Mouse (Mus musculus) ES-E14 (cell line): ENCODE data around the gene Fam189a1. TPM values are rescaled to one million over a fixed set of nuclear protein-coding genes. Genes with fewer than 3 reads are reported as not detected.

Experiments
- DNase-seq: peaks from one replicate; pipeline ENCODE4 v3.0.0-alpha.2; 2013; ENCODE audit warnings: low read depth, low spot score
- H3K27ac ChIP-seq: 2 replicates; pipeline ENCODE4 v1.5.1; 2012; ENCODE audit warnings: low read depth, mild to moderate bottlenecking, low read length, moderate library complexity, mixed read lengths; ENCODE audit not compliant: poor library complexity, insufficient read depth, severe bottlenecking
- H3K36me3 ChIP-seq: 2 replicates; pipeline ENCODE4 v1.6.1; 2012; ENCODE audit warnings: mild to moderate bottlenecking, low read length, moderate library complexity, mixed read lengths; ENCODE audit not compliant: control insufficient read depth, poor library complexity, insufficient read depth, severe bottlenecking
- H3K4me1 ChIP-seq, 2 experiments: fragments of 150-350 bp in 1 of 2; sonication (generic) in 1 of 2; 2 replicates each; pipeline ENCODE4 v1.6.1; 2012; ENCODE audit warnings: low read length in 2 of 2, mild to moderate bottlenecking in 1 of 2, mixed read lengths in 1 of 2; ENCODE audit not compliant: control insufficient read depth in 2 of 2, insufficient read depth in 2 of 2, poor library complexity in 1 of 2
- H3K4me3 ChIP-seq, 2 experiments: fragments of 150-350 bp in 1 of 2; sonication (generic) in 1 of 2; 2 replicates each; pipeline ENCODE4 v1.5.1; 2012; ENCODE audit warnings: low read length in 2 of 2, low read depth in 1 of 2, mild to moderate bottlenecking in 1 of 2, mixed read lengths in 1 of 2; ENCODE audit not compliant: insufficient read depth in 1 of 2, poor library complexity in 1 of 2, severe bottlenecking in 1 of 2
- H3K9ac ChIP-seq: 2 replicates; pipeline ENCODE4 v1.6.1; 2012; ENCODE audit warnings: low read depth, mild to moderate bottlenecking, low read length, mixed read lengths; ENCODE audit not compliant: poor library complexity, insufficient read depth, severe bottlenecking
- H3K9me3 ChIP-seq: fragments of 150-350 bp; sonication (generic); 2 replicates; pipeline ENCODE4 v1.6.1; 2012; ENCODE audit warnings: low read depth, mild to moderate bottlenecking, low read length; ENCODE audit not compliant: control insufficient read depth, insufficient read depth
- CHD2 ChIP-seq: IDR thresholded peaks from 2 replicates; pipeline ENCODE4 v1.6.1; 2014; ENCODE audit warnings: mild to moderate bottlenecking, low read depth, low read length, inconsistent platforms
- HCFC1 ChIP-seq: IDR thresholded peaks from 2 replicates; pipeline ENCODE4 v1.6.1; 2012; ENCODE audit warnings: low read length, inconsistent platforms, borderline replicate concordance; ENCODE audit not compliant: insufficient read depth
- MAFK ChIP-seq: IDR thresholded peaks from 2 replicates; pipeline ENCODE4 v1.6.1; 2014; ENCODE audit warnings: mild to moderate bottlenecking, low read depth, low read length, inconsistent platforms; ENCODE audit not compliant: insufficient read depth
- ZC3H11A ChIP-seq: IDR thresholded peaks from 2 replicates; pipeline ENCODE4 v1.6.1; 2012; ENCODE audit warnings: low read depth, mild to moderate bottlenecking, inconsistent platforms, low read length, borderline replicate concordance
- ZNF384 ChIP-seq: IDR thresholded peaks from 2 replicates; pipeline ENCODE4 v1.6.1; 2012; ENCODE audit warnings: low read depth, low read length, inconsistent platforms
- in situ Hi-C, 2 experiments: fragments of 600-800 bp; cut with MboI; formaldehyde crosslinking; loops; one replicate each; pipeline ENCODE4 v1.15.1; 2025; ENCODE audit warnings: low sequenced_read_pairs in 2 of 2, inconsistent platforms in 1 of 2; ENCODE audit not compliant: unreplicated experiment in 2 of 2
- total RNA-seq: library from RNA; depleted of rRNA; stranded (reverse); fragments of 300-350 nt; gene quantifications from 2 replicates; pipeline ENCODE4 v1.2.3, GENCODE M21; 2012

Fam189a1 gene
- total RNA-seq, 1 experiment = 0.67 TPM

DNA sequence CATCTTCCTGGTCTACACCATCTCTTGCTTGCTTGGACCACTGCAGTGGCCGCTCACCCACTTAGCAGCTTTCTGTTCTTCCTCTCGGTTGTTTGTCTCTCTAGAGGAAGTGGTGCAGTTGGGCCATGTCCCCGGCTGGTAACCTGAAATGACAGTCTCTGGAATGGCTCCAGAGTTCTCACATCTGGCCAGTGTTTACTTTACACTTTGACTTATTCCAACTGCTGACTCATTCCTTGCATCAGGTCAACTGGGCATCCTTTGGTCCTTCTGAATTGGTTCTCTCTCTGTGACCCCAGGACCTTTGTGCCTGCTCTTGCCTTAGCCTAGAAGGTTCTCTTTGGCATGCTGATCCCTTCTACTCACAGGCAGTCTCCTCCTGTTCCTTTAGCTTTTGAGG, 427.6 kb downstream of the Fam189a1 start:
- in situ Hi-C loops = loop anchor here in 1 of 2 experiments (25.0 kb wide), 1 partner anchor 292 kb away; no protein-coding TSS in a partner anchor
- H3K36me3 ChIP-seq = no peaks in the 10 kb centered on the region
- no peak overlapping the region for H3K27ac ChIP-seq
- no peak for DNase-seq
- no peak overlapping the region for H3K9ac ChIP-seq
- no peaks in the 10 kb centered on the region for H3K4me1 ChIP-seq
- TF ChIP-seq ZNF384 = no peak
- no peak for TF ChIP-seq ZC3H11A
- TF ChIP-seq HCFC1 = no peak
- TF ChIP-seq MAFK = no peak
- no peak for TF ChIP-seq CHD2
- H3K4me3 ChIP-seq = no peak overlapping the region
- H3K9me3 ChIP-seq = no peaks in the 10 kb centered on the region

DNA sequence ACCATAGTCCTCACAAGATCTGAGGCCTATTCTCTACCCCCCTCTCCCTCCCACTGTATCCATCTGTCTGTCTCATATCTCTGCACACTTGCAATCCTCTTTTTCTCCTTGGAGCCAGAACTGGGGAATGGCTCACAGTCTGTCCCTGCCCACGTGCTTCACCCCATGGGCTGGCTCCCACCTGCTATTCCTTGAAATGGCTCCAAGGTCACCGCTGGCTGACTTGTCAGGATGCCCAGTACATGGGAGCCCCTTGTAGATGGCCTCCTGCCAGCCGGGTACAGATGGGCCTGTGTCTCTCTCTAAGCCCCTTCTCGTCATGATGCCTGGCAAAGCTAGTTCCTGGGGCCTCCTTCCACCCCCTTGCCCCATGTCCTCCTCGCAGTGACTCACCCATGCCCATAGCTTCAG, 428.2 kb downstream of the Fam189a1 start:
- Histone ChIP-seq H3K9me3 (no peaks in the 10 kb centered on the region), H3K36me3 (no peaks in the 10 kb centered on the region), H3K9ac (no peak overlapping the region), H3K27ac (no peak overlapping the region), H3K4me3 (no peak overlapping the region), H3K4me1 (no peaks in the 10 kb centered on the region)
- in situ Hi-C loops = loop anchor here in 1 of 2 experiments (25.0 kb wide), 1 partner anchor 291 kb away; no protein-coding TSS in a partner anchor
- no peak for TF ChIP-seq ZNF384
- no peak for DNase-seq

DNA sequence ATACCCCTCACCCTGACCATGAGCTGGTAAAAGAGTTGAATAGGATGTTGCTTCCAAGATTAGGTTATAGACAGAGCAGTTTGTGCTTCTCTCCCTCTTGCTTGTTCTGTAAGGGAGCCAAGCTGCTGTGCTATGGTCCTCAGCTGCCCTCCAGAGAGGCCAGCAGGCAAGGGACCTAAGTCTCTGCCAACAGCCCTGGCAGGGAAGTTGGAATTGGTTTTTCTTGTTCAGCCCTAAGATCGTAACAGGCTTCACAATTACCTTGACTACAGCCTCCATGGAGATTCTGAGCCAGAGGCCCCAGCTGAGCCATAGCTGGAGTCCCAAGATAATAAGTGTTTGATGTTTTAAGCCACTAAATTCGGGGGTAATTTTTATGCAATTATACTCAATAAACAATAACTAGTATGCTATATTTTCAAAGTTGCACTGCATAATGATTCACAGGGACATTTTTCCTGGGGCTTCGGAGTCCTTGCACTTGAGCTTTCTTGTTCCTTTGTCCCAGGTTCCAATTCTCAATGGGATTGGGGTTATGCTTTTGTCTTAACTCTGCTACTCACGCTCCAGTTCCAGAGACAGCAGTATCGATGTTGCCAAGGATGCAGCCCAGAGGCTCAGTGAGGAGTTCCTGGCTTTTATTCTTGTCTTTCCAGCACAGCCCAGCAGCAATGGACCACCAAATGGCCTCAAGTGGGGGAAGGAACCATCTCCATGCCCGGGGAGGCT, 430.2 kb downstream of the Fam189a1 start:
- in situ Hi-C loops = loop anchor here in 1 of 2 experiments (25.0 kb wide), 1 partner anchor 289 kb away; no protein-coding TSS in a partner anchor
- no peaks in the 10 kb centered on the region for H3K36me3 ChIP-seq
- no peaks in the 10 kb centered on the region for H3K9me3 ChIP-seq
- no peak for DNase-seq
- H3K4me3 ChIP-seq = no peak overlapping the region
- H3K9ac ChIP-seq = no peak overlapping the region
- TF ChIP-seq HCFC1 (no peak), MAFK (no peak), ZC3H11A (no peak), ZNF384 (no peak), CHD2 (no peak)
- H3K27ac ChIP-seq = no peak overlapping the region
- no peaks in the 10 kb centered on the region for H3K4me1 ChIP-seq

DNA sequence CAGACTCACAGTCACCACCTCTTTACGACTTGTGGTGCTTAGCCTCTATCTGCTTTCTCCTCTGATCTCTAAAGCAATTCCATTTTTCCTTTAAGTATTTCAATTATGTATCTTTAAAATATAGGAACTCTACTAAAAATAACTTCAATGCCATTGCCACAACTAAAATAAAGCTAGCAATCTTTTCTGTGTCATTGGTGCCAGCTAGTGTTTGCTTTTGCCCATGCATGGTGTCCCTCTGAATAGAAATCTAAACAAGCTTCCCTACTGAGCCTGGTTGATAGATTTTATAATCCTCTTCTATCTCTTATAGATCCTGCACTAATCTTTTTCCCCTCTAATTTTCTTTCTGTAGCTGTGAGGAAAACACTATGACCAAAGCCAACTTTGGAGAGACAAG, 432.0 kb downstream of the Fam189a1 start:
- DNase-seq = no peak
- H3K9me3 ChIP-seq = no peaks in the 10 kb centered on the region
- H3K36me3 ChIP-seq = no peaks in the 10 kb centered on the region
- no peak overlapping the region for H3K27ac ChIP-seq
- no peak overlapping the region for H3K9ac ChIP-seq
- H3K4me1 ChIP-seq = no peaks in the 10 kb centered on the region
- no peak overlapping the region for H3K4me3 ChIP-seq
- in situ Hi-C loops = no loop called here
- TF ChIP-seq MAFK (no peak), HCFC1 (no peak), ZC3H11A (no peak), ZNF384 (no peak), CHD2 (no peak)

DNA sequence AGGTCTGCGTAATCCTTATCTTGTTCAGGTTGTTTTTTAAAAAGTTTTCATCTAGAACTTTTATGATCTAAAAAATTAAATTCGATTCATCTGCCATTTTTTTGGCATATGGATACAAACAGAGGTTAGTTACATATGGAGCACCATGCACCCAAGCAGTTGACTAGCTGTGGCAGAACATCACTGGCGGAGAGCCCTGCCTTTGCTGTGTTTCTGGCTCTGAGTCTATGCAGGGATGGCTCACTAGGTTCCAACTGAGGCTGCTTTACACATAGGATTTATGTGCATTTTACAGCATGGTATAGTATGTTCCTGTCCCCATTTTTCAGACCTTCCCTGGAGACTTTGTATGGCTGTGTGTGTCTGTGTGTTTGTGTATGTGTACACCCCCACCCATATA, 433.1 kb downstream of the Fam189a1 start:
- H3K9ac ChIP-seq = no peak overlapping the region
- H3K4me1 ChIP-seq = no peaks in the 10 kb centered on the region
- in situ Hi-C loops = no loop called here
- H3K9me3 ChIP-seq = no peaks in the 10 kb centered on the region
- DNase-seq = no peak
- TF ChIP-seq ZC3H11A (no peak), CHD2 (no peak), MAFK (no peak), ZNF384 (no peak), HCFC1 (no peak)
- no peak overlapping the region for H3K4me3 ChIP-seq
- no peaks in the 10 kb centered on the region for H3K36me3 ChIP-seq
- no peak overlapping the region for H3K27ac ChIP-seq
